Mouse (Mus musculus): ENCODE measurements at regions not wholly inside any gene's neighbourhood (a gene's known extent, or its start where the extent isn't known, plus 50 kb on each side); places are given as distances from the start of the nearest gene placed in this dataset.

- ATAC-seq = no peak
- Histone ChIP-seq H3K36me3 (ENCODE audit: insufficient read depth, low read length) (no peaks in the 10 kb centered on the region), H3K4me2 (ENCODE audit: low read depth, low read length) (no peak overlapping the region), H3K4me3 (ENCODE audit: low read length) (no peak overlapping the region), H3K9me3 (ENCODE audit: low read length) (no peaks in the 10 kb centered on the region), H3K9ac (replicated peaks; ENCODE audit: low read length) (no peak overlapping the region), H3K4me1 (ENCODE audit: insufficient read depth, low read length) (no peaks in the 10 kb centered on the region), H3K27me3 (ENCODE audit: insufficient read depth, low read length) (no peaks in the 10 kb centered on the region), H3K27ac (no peak overlapping the region)
- DNase-seq (ENCODE audit: low spot score) = no peak
- TF ChIP-seq CTCF (IDR thresholded peaks at IDR 0.05; ENCODE audit: low read depth) = no peak
- WGBS = 93% methylated on average over 2 of the region's 2 CpGs
Measured at GRCm38 (mm10) chr9:94589672-94590071, 51.8 kb upstream of the 1190002N15Rik start.

- Histone ChIP-seq H3K4me1 (ENCODE audit: insufficient read depth, low read length) (no peaks in the 10 kb centered on the region), H3K27me3 (ENCODE audit: insufficient read depth, low read length) (no peaks in the 10 kb centered on the region), H3K27ac (no peak overlapping the region), H3K9me3 (ENCODE audit: low read length) (no peaks in the 10 kb centered on the region), H3K36me3 (ENCODE audit: insufficient read depth, low read length) (no peaks in the 10 kb centered on the region), H3K9ac (replicated peaks; ENCODE audit: low read length) (no peak overlapping the region), H3K4me3 (ENCODE audit: low read length) (no peak overlapping the region), H3K4me2 (ENCODE audit: low read depth, low read length) (no peak overlapping the region)
- no peak for TF ChIP-seq CTCF (IDR thresholded peaks at IDR 0.05; ENCODE audit: low read depth)
- DNase-seq (ENCODE audit: low spot score) (no peak), ATAC-seq (no peak)
- 86% methylated on average over 2 of the region's 2 CpGs for WGBS
Measured at GRCm38 (mm10) chr9:94604993-94605392, 64.7 kb upstream of the Slc9a9 start.

GRCm38 (mm10) chr9:94606422-94606821 lies 63.3 kb upstream of the Slc9a9 start:
- WGBS = 72% methylated on average over 2 of the region's 2 CpGs
- Histone ChIP-seq H3K4me2 (ENCODE audit: low read depth, low read length) (no peak overlapping the region), H3K27me3 (ENCODE audit: insufficient read depth, low read length) (no peaks in the 10 kb centered on the region), H3K27ac (no peak overlapping the region), H3K36me3 (ENCODE audit: insufficient read depth, low read length) (no peaks in the 10 kb centered on the region), H3K4me3 (ENCODE audit: low read length) (no peak overlapping the region), H3K4me1 (ENCODE audit: insufficient read depth, low read length) (no peaks in the 10 kb centered on the region), H3K9ac (replicated peaks; ENCODE audit: low read length) (no peak overlapping the region), H3K9me3 (ENCODE audit: low read length) (no peaks in the 10 kb centered on the region)
- ATAC-seq = no peak
- TF ChIP-seq CTCF (IDR thresholded peaks at IDR 0.05; ENCODE audit: low read depth) = no peak
- no peak for DNase-seq (ENCODE audit: low spot score)

GRCm38 (mm10) chr9:94607011-94607749 lies 62.5 kb upstream of the Slc9a9 start:
- ATAC-seq (no peak), DNase-seq (ENCODE audit: low spot score) (no peak)
- Histone ChIP-seq H3K27ac (no peak overlapping the region), H3K9me3 (ENCODE audit: low read length) (no peaks in the 10 kb centered on the region), H3K9ac (replicated peaks; ENCODE audit: low read length) (no peak overlapping the region), H3K4me1 (ENCODE audit: insufficient read depth, low read length) (no peaks in the 10 kb centered on the region), H3K27me3 (ENCODE audit: insufficient read depth, low read length) (no peaks in the 10 kb centered on the region), H3K4me2 (ENCODE audit: low read depth, low read length) (no peak overlapping the region), H3K4me3 (ENCODE audit: low read length) (no peak overlapping the region), H3K36me3 (ENCODE audit: insufficient read depth, low read length) (no peaks in the 10 kb centered on the region)
- 87% methylated on average over 13 of the region's 13 CpGs for WGBS
- TF ChIP-seq CTCF (IDR thresholded peaks at IDR 0.05; ENCODE audit: low read depth) = no peak

GRCm38 (mm10) chr9:94607750-94608106 lies 62.0 kb upstream of the Slc9a9 start:
- no peak for ATAC-seq
- H3K9me3 ChIP-seq (ENCODE audit: low read length) = no peaks in the 10 kb centered on the region
- 77% methylated on average over 2 of the region's 2 CpGs for WGBS

GRCm38 (mm10) chr9:94610101-94610500 lies 59.6 kb upstream of the Slc9a9 start:
- no peak overlapping the region for H3K9ac ChIP-seq (replicated peaks; ENCODE audit: low read length)
- H3K36me3 ChIP-seq (ENCODE audit: insufficient read depth, low read length) = no peaks in the 10 kb centered on the region
- WGBS = 58% methylated on average over 3 of the region's 3 CpGs
- no peak for TF ChIP-seq CTCF (IDR thresholded peaks at IDR 0.05; ENCODE audit: low read depth)
- DNase-seq (ENCODE audit: low spot score) = no peak
- no peak overlapping the region for H3K4me2 ChIP-seq (ENCODE audit: low read depth, low read length)
- H3K4me1 ChIP-seq (ENCODE audit: insufficient read depth, low read length) = no peaks in the 10 kb centered on the region
- H3K27ac ChIP-seq = no peak overlapping the region
- H3K9me3 ChIP-seq (ENCODE audit: low read length) = no peaks in the 10 kb centered on the region
- H3K4me3 ChIP-seq (ENCODE audit: low read length) = no peak overlapping the region
- no peaks in the 10 kb centered on the region for H3K27me3 ChIP-seq (ENCODE audit: insufficient read depth, low read length)
- no peak for ATAC-seq

More at GRCm38 (mm10) chr9:94607750-94608106, 62.0 kb upstream of the Slc9a9 start:
- no peaks in the 10 kb centered on the region for H3K4me1 ChIP-seq (ENCODE audit: insufficient read depth, low read length)
- no peaks in the 10 kb centered on the region for H3K36me3 ChIP-seq (ENCODE audit: insufficient read depth, low read length)
- no peaks in the 10 kb centered on the region for H3K27me3 ChIP-seq (ENCODE audit: insufficient read depth, low read length)
- no peak overlapping the region for H3K9ac ChIP-seq (replicated peaks; ENCODE audit: low read length)
- H3K27ac ChIP-seq = no peak overlapping the region
- H3K4me2 ChIP-seq (ENCODE audit: low read depth, low read length) = no peak overlapping the region
- H3K4me3 ChIP-seq (ENCODE audit: low read length) = no peak overlapping the region
- no peak for TF ChIP-seq CTCF (IDR thresholded peaks at IDR 0.05; ENCODE audit: low read depth)
- DNase-seq (ENCODE audit: low spot score) = no peak

- Histone ChIP-seq H3K4me3 (ENCODE audit: low read length) (no peak overlapping the region), H3K4me1 (ENCODE audit: insufficient read depth, low read length) (no peaks in the 10 kb centered on the region), H3K4me2 (ENCODE audit: low read depth, low read length) (no peak overlapping the region; the same call in 1 of the 2 replicates), H3K9ac (replicated peaks; ENCODE audit: low read length) (no peak overlapping the region), H3K27ac (no peak overlapping the region), H3K36me3 (ENCODE audit: insufficient read depth, low read length) (no peaks in the 10 kb centered on the region), H3K9me3 (ENCODE audit: low read length) (no peaks in the 10 kb centered on the region), H3K27me3 (ENCODE audit: insufficient read depth, low read length) (no peaks in the 10 kb centered on the region)
- 12% methylated on average over 5 of the region's 5 CpGs for WGBS
- ATAC-seq (peak; percentile 78), DNase-seq (ENCODE audit: low spot score) (peak; percentile 80)
- no peak for TF ChIP-seq CTCF (IDR thresholded peaks at IDR 0.05; ENCODE audit: low read depth)
Measured at GRCm38 (mm10) chr9:94610600-94611337, 58.9 kb upstream of the Slc9a9 start.
